Mouse (Mus musculus): ENCODE results near the gene Gm21988. TPM values are rescaled to one million over a fixed set of nuclear protein-coding genes. Genes with fewer than 3 reads are reported as not detected.

Gene Gm21988
- polyA plus RNA-seq, 1 experiment from 2014 or later, result 15.9 TPM

DNA sequence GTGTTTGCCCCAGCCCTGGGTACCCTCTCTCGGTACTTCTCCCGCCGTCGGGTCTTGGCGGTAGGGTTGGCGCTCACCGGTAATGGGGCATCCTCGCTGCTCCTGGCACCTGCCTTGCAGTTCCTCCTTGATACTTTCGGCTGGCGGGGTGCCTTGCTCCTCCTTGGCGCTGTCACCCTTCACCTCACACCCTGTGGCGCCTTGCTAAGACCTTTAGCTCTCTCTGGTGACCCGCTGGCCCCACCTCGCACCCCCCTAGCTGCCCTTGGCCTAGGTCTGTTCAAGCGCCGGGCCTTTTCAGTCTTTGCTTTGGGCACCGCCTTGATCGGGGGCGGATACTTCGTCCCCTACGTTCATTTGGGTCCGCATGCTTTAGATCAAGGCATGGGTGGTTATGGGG, 24.3 kb downstream of the Gm21988 start:
- H3K27me3 ChIP-seq (ENCODE audit: insufficient read depth, low read length), result peaks cover 8% of the 10 kb centered on the region
- DNase-seq (ENCODE audit: low spot score) (no peak), ATAC-seq (replicated peaks; ENCODE audit: low FRiP score, low read depth) (no peak)
- H3K4me1 ChIP-seq (replicated peaks; ENCODE audit: insufficient read depth, low read length), result peaks cover 16% of the 10 kb centered on the region
- TF ChIP-seq CTCF (IDR thresholded peaks at IDR 0.05; ENCODE audit: low read depth), result no peak
- 15% methylated on average over 22 of the region's 22 CpGs for WGBS
- H3K4me3 ChIP-seq (replicated peaks; ENCODE audit: low read depth, low read length), result no peak overlapping the region
- no peaks in the 10 kb centered on the region for H3K36me3 ChIP-seq (ENCODE audit: insufficient read depth, low read length)
- H3K27ac ChIP-seq, result no peak overlapping the region
- peak overlapping the region; percentile 50; the same call in 1 of the 2 replicates for H3K4me2 ChIP-seq (ENCODE audit: low read length)
- no peaks in the 10 kb centered on the region for H3K9me3 ChIP-seq (replicated peaks; ENCODE audit: low read length)
- H3K9ac ChIP-seq (ENCODE audit: low read depth, low read length), result no peak overlapping the region

DNA sequence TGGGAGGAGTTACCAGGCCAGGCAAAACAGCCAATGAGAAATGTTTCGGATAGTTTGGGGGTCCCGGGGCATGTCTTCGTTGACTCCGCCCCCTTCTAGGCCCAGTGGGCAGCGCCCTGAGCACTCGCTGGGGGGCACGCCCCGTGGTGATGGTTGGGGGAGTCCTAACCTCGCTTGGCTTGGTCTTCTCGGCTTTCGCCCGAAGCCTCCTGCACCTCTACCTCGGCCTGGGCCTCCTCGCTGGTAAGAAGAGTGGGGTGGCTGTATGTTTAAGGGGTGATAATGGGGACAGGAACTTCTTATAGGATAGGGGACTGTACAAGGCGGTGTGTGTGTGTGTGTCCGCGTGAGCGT, 24.8 kb downstream of the Gm21988 start:
- Histone ChIP-seq H3K27me3 (ENCODE audit: insufficient read depth, low read length) (peaks cover 8% of the 10 kb centered on the region), H3K4me3 (replicated peaks; ENCODE audit: low read depth, low read length) (peak overlapping the region; percentile 23), H3K9me3 (replicated peaks; ENCODE audit: low read length) (no peaks in the 10 kb centered on the region), H3K9ac (ENCODE audit: low read depth, low read length) (peak overlapping the region; percentile 48; the same call in 1 of the 2 replicates), H3K36me3 (ENCODE audit: insufficient read depth, low read length) (no peaks in the 10 kb centered on the region), H3K4me1 (replicated peaks; ENCODE audit: insufficient read depth, low read length) (peaks cover 16% of the 10 kb centered on the region), H3K4me2 (ENCODE audit: low read length) (peak overlapping the region; percentile 50), H3K27ac (no peak overlapping the region)
- DNase-seq (ENCODE audit: low spot score) (no peak), ATAC-seq (replicated peaks; ENCODE audit: low FRiP score, low read depth) (peak; percentile 15; the same call in 1 of the 2 replicates)
- WGBS, result 10% methylated on average over 18 of the region's 18 CpGs
- no peak for TF ChIP-seq CTCF (IDR thresholded peaks at IDR 0.05; ENCODE audit: low read depth)

DNA sequence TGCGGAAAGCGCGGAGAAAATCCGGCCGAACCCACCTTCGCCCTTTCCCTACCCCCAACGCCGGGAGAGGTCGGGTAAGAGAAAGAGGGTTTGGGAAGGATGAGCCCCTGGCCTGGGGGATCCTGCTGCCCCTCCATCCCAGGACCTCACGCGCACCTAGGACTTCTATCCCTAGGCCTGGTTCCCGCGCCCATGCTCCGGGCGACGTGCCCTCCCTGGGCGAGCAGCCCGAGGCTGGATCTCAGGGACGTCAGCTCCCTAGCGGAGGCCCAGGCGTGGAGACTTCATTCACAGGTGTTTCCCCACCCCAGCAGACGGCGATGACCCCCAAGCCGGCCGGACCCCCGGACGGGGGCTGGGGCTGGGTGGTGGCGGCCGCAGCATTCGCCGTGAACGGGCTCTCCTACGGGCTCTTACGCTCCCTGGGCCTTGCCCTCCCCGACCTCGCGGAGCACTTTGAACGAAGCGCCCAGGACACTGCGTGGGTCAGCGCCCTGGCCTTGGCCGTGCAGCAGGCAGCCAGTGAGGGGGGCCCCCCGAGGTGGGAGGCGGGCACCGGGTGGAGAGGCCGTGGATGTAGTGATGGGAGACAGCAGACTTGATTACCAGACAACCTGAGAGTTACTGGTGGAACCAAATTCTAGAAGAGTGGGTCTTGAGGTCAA, 25.3 kb downstream of the Gm21988 start:
- no peak for TF ChIP-seq CTCF (IDR thresholded peaks at IDR 0.05; ENCODE audit: low read depth)
- Histone ChIP-seq H3K36me3 (ENCODE audit: insufficient read depth, low read length) (no peaks in the 10 kb centered on the region), H3K4me2 (ENCODE audit: low read length) (peak overlapping the region; percentile 50), H3K4me3 (replicated peaks; ENCODE audit: low read depth, low read length) (peak overlapping the region; percentile 23), H3K9ac (ENCODE audit: low read depth, low read length) (peak overlapping the region; percentile 48; the same call in 1 of the 2 replicates), H3K9me3 (replicated peaks; ENCODE audit: low read length) (no peaks in the 10 kb centered on the region), H3K27ac (no peak overlapping the region), H3K27me3 (ENCODE audit: insufficient read depth, low read length) (peaks cover 8% of the 10 kb centered on the region), H3K4me1 (replicated peaks; ENCODE audit: insufficient read depth, low read length) (peaks cover 16% of the 10 kb centered on the region)
- 2% methylated on average over 46 of the region's 46 CpGs for WGBS
- ATAC-seq (replicated peaks; ENCODE audit: low FRiP score, low read depth) (peak; percentile 41; the same call in 1 of the 2 replicates), DNase-seq (ENCODE audit: low spot score) (no peak)

DNA sequence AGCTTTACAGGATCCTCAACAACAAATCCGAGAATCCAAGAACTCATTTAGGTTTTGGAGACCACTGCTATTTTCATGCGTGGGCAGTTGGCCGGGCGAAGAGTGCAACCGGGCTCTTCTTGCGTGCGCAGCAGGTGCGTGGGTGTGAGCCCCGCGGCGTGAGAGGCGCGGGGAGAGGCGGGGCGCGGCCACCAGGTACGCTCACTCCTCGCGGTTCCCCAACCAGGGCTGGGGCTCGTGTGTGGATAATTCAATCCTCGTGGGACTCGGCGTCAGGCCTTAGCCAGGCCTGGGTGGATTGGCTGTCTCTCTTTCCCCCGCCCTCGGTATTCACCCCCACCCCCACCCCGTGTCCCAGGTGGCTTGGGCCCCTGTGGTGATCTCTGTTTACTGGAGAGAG, 25.9 kb downstream of the Gm21988 start:
- H3K27me3 ChIP-seq (ENCODE audit: insufficient read depth, low read length), result peaks cover 8% of the 10 kb centered on the region

DNA sequence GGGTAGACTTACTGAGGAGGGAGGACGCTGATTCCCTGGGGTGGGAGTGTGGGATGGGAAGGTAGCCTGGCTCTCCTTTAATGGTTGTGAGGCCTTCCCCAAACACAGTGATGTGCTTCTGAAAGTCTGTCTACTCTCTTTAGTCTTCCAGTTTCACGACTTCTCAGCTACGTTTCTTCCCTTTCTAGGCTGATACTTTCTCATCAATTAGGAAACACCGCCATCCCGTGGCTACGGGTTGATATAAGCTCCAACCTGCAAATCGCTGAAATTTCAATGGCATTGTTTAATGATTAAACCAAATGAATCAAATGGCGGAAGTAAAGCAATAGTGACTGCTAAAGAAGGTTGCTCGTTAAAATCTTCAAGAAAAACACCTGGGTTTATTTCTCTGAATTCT, 26.7 kb downstream of the Gm21988 start:
- H3K27me3 ChIP-seq (ENCODE audit: insufficient read depth, low read length), result peaks cover 8% of the 10 kb centered on the region
- no peak overlapping the region for H3K4me2 ChIP-seq (ENCODE audit: low read length)
- no peak overlapping the region for H3K27ac ChIP-seq
- ATAC-seq (replicated peaks; ENCODE audit: low FRiP score, low read depth) (no peak), DNase-seq (ENCODE audit: low spot score) (peak; percentile 92)
- H3K4me3 ChIP-seq (replicated peaks; ENCODE audit: low read depth, low read length), result no peak overlapping the region
- TF ChIP-seq CTCF (IDR thresholded peaks at IDR 0.05; ENCODE audit: low read depth), result peak; percentile 89
- H3K9me3 ChIP-seq (replicated peaks; ENCODE audit: low read length), result no peaks in the 10 kb centered on the region
- H3K36me3 ChIP-seq (ENCODE audit: insufficient read depth, low read length), result no peaks in the 10 kb centered on the region
- WGBS, result 7% methylated on average over 9 of the region's 9 CpGs
- H3K4me1 ChIP-seq (replicated peaks; ENCODE audit: insufficient read depth, low read length), result peaks cover 16% of the 10 kb centered on the region
- no peak overlapping the region for H3K9ac ChIP-seq (ENCODE audit: low read depth, low read length)

More for the DNA sequence above, 25.9 kb downstream of the Gm21988 start:
- ATAC-seq (replicated peaks; ENCODE audit: low FRiP score, low read depth) (0 out of 2 replicates have a peak, but pooled peaks have one; percentile 15), DNase-seq (ENCODE audit: low spot score) (no peak)
- Histone ChIP-seq H3K4me3 (replicated peaks; ENCODE audit: low read depth, low read length) (peak overlapping the region; percentile 23), H3K4me2 (ENCODE audit: low read length) (peak overlapping the region; percentile 50), H3K36me3 (ENCODE audit: insufficient read depth, low read length) (no peaks in the 10 kb centered on the region), H3K9ac (ENCODE audit: low read depth, low read length) (peak overlapping the region; percentile 48; the same call in 1 of the 2 replicates), H3K4me1 (replicated peaks; ENCODE audit: insufficient read depth, low read length) (peaks cover 16% of the 10 kb centered on the region), H3K27ac (no peak overlapping the region), H3K9me3 (replicated peaks; ENCODE audit: low read length) (no peaks in the 10 kb centered on the region)
- TF ChIP-seq CTCF (IDR thresholded peaks at IDR 0.05; ENCODE audit: low read depth), result no peak
- WGBS, result 6% methylated on average over 26 of the region's 26 CpGs

DNA sequence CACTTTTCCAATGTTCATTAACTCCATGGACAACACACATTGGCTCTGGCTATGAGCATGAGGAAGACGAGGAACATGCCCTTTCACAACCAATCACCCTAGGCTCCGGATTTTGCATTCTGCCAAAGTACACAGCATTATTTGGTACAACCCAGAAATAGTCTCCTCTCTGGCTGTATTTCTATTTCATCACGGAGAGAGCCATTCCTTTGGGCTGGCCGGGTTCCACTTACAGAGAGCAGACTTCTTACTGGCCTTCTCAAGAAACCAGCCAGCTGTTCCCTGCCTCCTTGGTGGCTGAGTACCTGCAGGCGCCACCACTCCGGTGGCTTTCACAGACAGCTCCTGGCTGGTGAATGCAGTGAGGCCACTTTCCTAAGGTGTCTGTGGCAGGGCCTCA, 27.2 kb downstream of the Gm21988 start, which contains the start of gene Slc16a11:
TSS of gene Slc16a11 (plus strand) at position 330 of the 400 bp plus-strand sequence.
- no peaks in the 10 kb centered on the region for H3K9me3 ChIP-seq (replicated peaks; ENCODE audit: low read length)
- no peak for ATAC-seq (replicated peaks; ENCODE audit: low FRiP score, low read depth)
- H3K4me3 ChIP-seq (replicated peaks; ENCODE audit: low read depth, low read length), result 0 out of 2 replicates have a peak within 1 kb of the TSS, but pooled peaks have one; percentile 23
- no peak within 1 kb of the TSS for H3K9ac ChIP-seq (ENCODE audit: low read depth, low read length)
- 51% methylated on average over 6 of the region's 6 CpGs for WGBS
- H3K27ac ChIP-seq, result no peak within 1 kb of the TSS
- H3K4me1 ChIP-seq (replicated peaks; ENCODE audit: insufficient read depth, low read length), result peaks cover 16% of the 10 kb centered on the region
- no peaks in the 10 kb centered on the region for H3K36me3 ChIP-seq (ENCODE audit: insufficient read depth, low read length)
- no peak for TF ChIP-seq CTCF (IDR thresholded peaks at IDR 0.05; ENCODE audit: low read depth)
- no peak for DNase-seq (ENCODE audit: low spot score)
- peaks cover 8% of the 10 kb centered on the region for H3K27me3 ChIP-seq (ENCODE audit: insufficient read depth, low read length)
- peak within 1 kb of the TSS; percentile 50 for H3K4me2 ChIP-seq (ENCODE audit: low read length)
